Mouse (Mus musculus) E14TG2a.4 (cell line): ENCODE measurements around the gene Adh1.

Experiments
- H3K27me3 ChIP-seq: 2 replicates; pipeline ENCODE4 v1.6.1; 2014; ENCODE audit warnings: low read length, control low read depth; ENCODE audit not compliant: insufficient read depth
- H3K36me3 ChIP-seq: 2 replicates; pipeline ENCODE4 v1.6.1; 2014; ENCODE audit warnings: low read length, control low read depth; ENCODE audit not compliant: insufficient read depth
- H3K4me1 ChIP-seq: replicated peaks from 2 replicates; pipeline ENCODE4 v1.6.1; 2014; ENCODE audit warnings: low read depth, low read length, control low read depth
- H3K4me3 ChIP-seq: replicated peaks from 2 replicates; pipeline ENCODE4 v1.5.1; 2014; ENCODE audit warnings: mild to moderate bottlenecking, low read length
- H3K9me3 ChIP-seq: 2 replicates; pipeline ENCODE4 v1.6.1; 2014; ENCODE audit warnings: low read length, control low read depth
- CTCF ChIP-seq: conservative IDR thresholded peaks from 2 replicates; pipeline ENCODE4 v1.5.1; 2014; ENCODE audit warnings: low read length
- NANOG ChIP-seq: IDR thresholded peaks from 2 replicates; pipeline ENCODE4 v1.6.1; 2014; ENCODE audit warnings: borderline replicate concordance, low read length, mixed read lengths
- POU5F1 ChIP-seq: IDR thresholded peaks from 2 replicates; pipeline ENCODE4 v1.6.1; 2014; ENCODE audit warnings: low read length, borderline replicate concordance

The Adh1 gene

DNA sequence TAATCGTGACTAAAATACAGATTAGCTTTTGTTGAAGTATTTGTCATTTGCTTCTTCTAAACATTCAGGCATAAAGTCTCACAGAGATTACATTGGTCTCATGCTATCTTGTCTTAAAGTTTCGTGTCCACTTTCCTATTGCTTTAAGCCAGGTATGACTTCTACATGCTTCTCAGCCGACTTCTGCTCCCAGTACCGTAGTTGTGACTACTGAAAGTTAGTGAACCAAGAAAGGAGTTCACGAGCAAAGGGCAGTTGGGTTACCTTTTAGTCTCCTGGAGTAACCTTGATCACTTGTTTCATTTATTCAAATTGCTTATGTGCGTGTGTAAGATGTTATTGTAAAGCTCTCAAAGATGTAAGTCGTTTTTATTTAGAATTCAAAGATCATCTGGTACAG, 25.2 kb downstream of the Adh1 start:
- H3K4me3 ChIP-seq = no peak overlapping the region
- H3K36me3 ChIP-seq = no peaks in the 10 kb centered on the region
- H3K4me1 ChIP-seq = no peaks in the 10 kb centered on the region; the same call in 1 of the 2 replicates
- H3K27me3 ChIP-seq = no peaks in the 10 kb centered on the region
- no peak for TF ChIP-seq POU5F1
- no peak for TF ChIP-seq CTCF
- no peak for TF ChIP-seq NANOG
- H3K9me3 ChIP-seq = no peaks in the 10 kb centered on the region

DNA sequence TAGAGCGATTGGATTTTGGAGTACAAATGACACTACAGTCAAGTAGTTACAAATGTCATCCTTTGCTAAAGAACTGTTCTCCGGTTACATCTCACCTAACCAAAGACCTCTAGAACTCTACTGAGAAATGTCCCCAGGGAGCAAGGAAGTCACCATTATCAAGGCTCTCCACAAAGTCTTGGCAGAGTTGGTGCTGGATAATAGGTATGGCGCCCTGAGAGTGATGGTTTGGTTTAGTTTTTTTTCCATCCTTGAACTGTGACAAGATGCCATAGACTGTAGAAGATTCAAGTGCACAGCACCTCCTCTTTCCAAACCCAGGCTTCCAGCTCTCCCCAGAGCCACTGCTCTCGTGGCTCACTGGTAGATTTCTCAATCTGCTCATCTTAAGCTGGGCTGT, 26.9 kb downstream of the Adh1 start:
- no peaks in the 10 kb centered on the region for H3K27me3 ChIP-seq
- H3K4me3 ChIP-seq = no peak overlapping the region
- no peak for TF ChIP-seq POU5F1
- no peak for TF ChIP-seq NANOG
- TF ChIP-seq CTCF = no peak
- H3K36me3 ChIP-seq = no peaks in the 10 kb centered on the region
- no peaks in the 10 kb centered on the region for H3K9me3 ChIP-seq
- no peaks in the 10 kb centered on the region for H3K4me1 ChIP-seq

DNA sequence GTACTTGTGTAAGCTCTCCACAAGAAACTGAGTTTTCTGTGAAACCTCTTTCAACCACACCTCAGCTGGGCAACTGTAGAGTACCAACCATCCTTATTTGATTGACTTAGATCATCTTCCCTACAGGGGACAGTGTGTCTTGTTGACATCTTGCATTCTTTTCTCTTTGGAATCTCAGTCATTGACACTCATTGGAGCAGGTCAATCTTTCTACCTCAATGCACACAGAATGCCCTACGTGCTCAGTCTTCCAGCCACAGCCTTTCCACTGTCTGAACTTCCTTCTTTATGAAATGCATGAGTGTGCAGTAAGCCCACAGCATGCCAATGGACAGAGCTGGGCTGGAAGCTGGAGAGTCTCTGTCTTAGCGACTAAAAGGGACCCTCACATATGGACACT, 29.9 kb downstream of the Adh1 start:
- H3K4me3 ChIP-seq = no peak overlapping the region
- TF ChIP-seq CTCF (no peak), NANOG (peak; percentile 80; the same call in 1 of the 2 replicates)
- H3K27me3 ChIP-seq = no peaks in the 10 kb centered on the region
- H3K4me1 ChIP-seq = no peaks in the 10 kb centered on the region
- no peaks in the 10 kb centered on the region for H3K36me3 ChIP-seq
- H3K9me3 ChIP-seq = peaks cover 18% of the 10 kb centered on the region

DNA sequence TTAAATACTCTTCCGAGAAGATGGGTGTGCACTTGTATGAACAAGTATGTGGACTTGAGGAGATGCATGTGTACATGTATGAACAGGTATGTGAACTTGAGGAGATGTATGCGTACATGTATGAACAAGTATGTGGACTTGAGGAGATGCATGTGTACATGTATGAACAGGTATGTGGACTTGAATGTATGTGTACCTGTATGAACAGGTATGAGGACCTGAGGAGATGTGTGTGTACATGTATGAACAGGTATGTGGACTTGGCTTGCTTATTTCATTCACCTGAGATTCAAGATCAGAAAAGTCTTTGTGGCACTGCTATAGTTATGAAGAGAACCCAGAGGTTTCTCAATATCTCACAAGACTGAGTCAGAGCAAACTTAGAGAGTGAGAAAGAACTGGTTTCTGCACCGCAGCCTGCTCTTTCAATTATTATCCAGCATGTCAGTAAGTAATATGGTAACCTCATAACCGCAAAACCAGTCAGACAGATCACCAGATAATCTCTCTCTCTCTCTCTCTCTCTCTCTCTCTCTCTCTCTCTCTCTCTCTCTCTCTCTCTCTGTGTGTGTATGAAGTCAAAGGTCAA, 30.8 kb downstream of the Adh1 start:
- TF ChIP-seq NANOG (no peak), POU5F1 (no peak), CTCF (no peak)
- Histone ChIP-seq H3K4me1 (no peaks in the 10 kb centered on the region), H3K4me3 (no peak overlapping the region), H3K27me3 (no peaks in the 10 kb centered on the region), H3K36me3 (no peaks in the 10 kb centered on the region), H3K9me3 (peaks cover 18% of the 10 kb centered on the region)

DNA sequence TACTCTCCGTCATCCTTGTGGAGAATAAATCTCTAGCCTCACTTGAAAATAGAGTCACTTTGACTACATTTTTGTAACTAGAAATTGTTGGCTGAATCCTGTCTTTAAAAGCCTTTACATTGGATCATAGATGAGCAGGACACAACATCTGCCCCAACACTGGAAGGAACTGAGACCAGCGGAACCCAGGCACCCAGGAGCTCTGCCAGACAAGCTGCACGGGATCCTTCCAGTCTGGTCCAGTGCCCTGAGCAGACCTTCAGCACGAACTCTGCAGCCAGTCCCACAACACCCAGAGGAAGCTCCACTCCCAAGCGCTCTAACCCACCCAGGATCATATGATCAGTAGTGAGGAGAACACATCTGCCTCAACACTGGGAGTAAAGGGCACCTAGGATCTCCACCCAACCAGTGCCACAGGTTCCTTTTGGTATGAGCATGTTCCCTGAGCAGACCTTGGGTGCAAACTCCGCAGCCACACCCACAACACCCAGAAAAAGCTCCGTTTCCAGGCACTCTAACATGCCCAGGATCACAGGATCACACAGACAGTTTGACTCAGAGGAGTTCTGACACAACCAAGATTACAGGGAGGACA, 32.6 kb downstream of the Adh1 start:
- Histone ChIP-seq H3K4me1 (no peaks in the 10 kb centered on the region), H3K4me3 (no peak overlapping the region), H3K36me3 (no peaks in the 10 kb centered on the region), H3K27me3 (no peaks in the 10 kb centered on the region), H3K9me3 (peaks cover 29% of the 10 kb centered on the region)
- TF ChIP-seq POU5F1 (no peak), NANOG (no peak), CTCF (no peak)

DNA sequence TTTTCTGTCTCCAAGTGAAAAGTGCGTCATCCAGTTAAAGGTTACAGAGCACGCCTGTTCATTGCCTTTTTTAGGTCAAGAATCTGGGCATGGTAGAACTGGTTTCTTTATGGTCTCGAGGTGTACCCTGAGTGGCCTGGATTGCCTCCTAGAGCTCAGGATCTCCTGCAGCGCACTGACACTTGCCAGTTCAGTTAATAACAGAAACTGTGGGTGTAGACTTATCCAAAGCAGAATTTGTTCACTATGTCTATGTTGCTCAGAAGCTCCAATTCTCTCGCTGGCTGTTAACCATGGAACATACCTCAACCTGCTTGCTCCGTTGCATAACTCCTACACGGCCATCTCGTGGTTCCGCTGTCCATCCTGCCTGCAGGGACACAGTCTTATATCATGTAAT, 39.3 kb downstream of the Adh1 start:
- no peak for TF ChIP-seq CTCF
- TF ChIP-seq NANOG = no peak
- no peak for TF ChIP-seq POU5F1
- H3K27me3 ChIP-seq = no peaks in the 10 kb centered on the region
- peaks cover 24% of the 10 kb centered on the region for H3K9me3 ChIP-seq
- H3K36me3 ChIP-seq = no peaks in the 10 kb centered on the region
- peaks cover 10% of the 10 kb centered on the region; the same call in 1 of the 2 replicates for H3K4me1 ChIP-seq
- H3K4me3 ChIP-seq = no peak overlapping the region

DNA sequence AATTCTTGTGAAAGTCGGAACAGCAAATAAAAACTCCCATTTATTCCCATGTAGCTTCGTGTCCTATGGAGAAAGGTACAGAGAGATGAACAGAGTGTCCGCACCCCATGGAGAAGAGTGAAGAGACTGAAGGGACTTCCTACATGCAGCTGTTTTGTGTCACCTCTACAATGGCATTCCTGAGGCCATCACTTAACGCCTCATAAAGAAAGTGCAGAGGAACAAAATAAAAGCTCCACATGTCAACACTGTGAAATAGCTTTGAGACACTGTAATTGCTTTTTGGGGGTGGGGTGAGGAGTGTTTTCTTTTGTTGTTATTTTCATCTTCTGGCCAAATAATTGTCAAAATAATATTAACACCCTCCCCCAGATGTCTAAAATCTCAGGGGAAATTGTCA, 41.9 kb downstream of the Adh1 start:
- Histone ChIP-seq H3K36me3 (no peaks in the 10 kb centered on the region), H3K27me3 (no peaks in the 10 kb centered on the region), H3K9me3 (peaks cover 15% of the 10 kb centered on the region), H3K4me1 (peaks cover 10% of the 10 kb centered on the region; the same call in 1 of the 2 replicates), H3K4me3 (no peak overlapping the region)
- TF ChIP-seq CTCF = no peak
- TF ChIP-seq NANOG = no peak
- no peak for TF ChIP-seq POU5F1

DNA sequence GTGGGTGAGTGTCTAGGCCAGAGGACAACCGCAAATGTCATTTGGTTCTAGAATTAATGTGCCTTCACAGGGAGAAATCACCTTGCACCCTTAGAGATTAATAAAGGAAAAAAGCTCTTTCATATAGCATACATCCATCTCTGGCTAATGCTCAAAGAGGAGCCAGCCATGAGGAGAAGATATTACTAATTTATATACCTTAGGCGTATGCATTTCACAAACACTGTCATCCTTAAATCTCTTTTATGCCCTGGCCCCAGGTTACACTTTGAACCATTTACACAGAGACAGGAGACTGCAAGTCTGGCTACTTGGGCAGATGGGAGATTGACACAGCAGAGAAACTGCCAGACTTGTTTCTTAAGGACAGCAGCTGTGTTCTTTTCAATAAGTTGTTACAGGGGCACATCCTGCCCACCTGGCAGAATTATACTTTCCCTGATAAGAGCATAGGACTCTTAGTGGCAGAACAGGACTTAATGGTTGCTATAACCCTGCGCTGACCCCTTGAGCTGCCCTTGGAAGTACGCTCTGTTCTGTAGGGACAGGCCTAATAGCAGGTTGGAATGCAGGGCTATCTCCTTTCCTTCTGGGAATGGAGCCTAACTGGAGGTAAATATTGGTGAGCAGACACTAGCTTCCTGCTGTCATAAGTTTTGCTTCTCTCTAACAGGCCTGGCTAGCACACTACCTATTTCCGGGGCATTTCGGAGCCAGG, 43.1 kb downstream of the Adh1 start:
- peaks cover 10% of the 10 kb centered on the region; the same call in 1 of the 2 replicates for H3K4me1 ChIP-seq
- H3K36me3 ChIP-seq = no peaks in the 10 kb centered on the region
- no peak overlapping the region for H3K4me3 ChIP-seq
- peaks cover 2% of the 10 kb centered on the region for H3K9me3 ChIP-seq
- no peak for TF ChIP-seq NANOG
- no peak for TF ChIP-seq CTCF
- no peak for TF ChIP-seq POU5F1
- no peaks in the 10 kb centered on the region for H3K27me3 ChIP-seq

DNA sequence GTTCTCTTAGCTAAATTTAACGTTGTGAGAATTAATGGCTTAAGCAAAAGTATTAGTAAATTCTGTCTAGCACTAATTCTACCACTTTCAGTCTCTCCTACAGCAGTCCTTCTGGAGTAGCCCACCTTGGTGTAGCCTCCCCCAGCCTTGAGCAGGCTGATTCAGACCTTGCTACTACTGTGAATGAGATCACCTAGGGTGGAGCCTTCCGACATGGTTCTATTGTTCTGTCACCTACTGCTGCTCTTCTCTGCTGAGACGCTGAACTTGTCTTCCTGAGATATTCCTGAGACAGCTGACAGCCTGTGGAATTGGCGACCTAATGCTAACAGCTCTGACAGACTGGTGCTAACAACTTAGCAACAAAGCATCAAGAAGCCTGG, 43.7 kb downstream of the Adh1 start:
- Histone ChIP-seq H3K27me3 (no peaks in the 10 kb centered on the region), H3K36me3 (no peaks in the 10 kb centered on the region), H3K9me3 (no peaks in the 10 kb centered on the region), H3K4me1 (peaks cover 10% of the 10 kb centered on the region; the same call in 1 of the 2 replicates), H3K4me3 (no peak overlapping the region)
- no peak for TF ChIP-seq NANOG
- no peak for TF ChIP-seq CTCF
- TF ChIP-seq POU5F1 = no peak
